Mouse (Mus musculus): ENCODE data around the gene Cnot1. TPM values are rescaled to one million over a fixed set of nuclear protein-coding genes. Genes with fewer than 3 reads are reported as not detected.

Cnot1 gene
- 76.6 and 89.6 TPM in 2 replicates for polyA plus RNA-seq (2015; fragmentation: Nextera tagmentation; extraction: Ambion mirVana)

DNA sequence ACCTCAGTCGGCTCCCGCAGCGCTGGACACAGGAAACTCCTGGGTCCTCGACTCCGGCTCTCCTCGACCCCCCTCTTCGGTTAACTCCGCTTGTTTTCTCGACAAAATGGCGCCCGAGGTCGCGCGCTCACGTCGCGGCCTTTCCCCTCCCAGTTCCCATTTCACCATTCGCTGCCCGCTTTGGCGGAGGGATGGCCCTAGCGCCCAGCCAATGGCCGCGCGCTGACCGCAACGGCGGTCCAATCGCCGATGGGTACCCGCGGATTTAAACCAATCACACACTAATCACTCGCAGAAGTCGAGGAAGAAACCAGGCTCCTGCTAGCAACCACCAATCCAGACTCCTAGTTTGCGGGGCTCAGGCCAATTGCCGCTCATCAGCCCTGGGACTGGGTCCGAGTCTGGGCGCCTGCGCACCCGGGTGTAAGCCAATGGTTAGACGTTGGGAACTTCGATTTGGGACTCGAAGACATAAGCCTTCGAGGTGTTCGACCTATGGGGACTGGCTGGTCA is at the start of gene Cnot1:
Gene Cnot1, minus strand, starts transcription at position 134 of the 513 bp plus-strand sequence.
- Histone ChIP-seq H3K36me3 (ENCODE audit: insufficient read depth, low read length) (no peaks in the 10 kb centered on the region; the same call in 1 of the 2 replicates), H3K9me3 (ENCODE audit: low read length) (no peaks in the 10 kb centered on the region), H3K4me1 (ENCODE audit: insufficient read depth, low read length) (peaks cover 17% of the 10 kb centered on the region), H3K27ac (ENCODE audit: low read length) (peak within 1 kb of the TSS; percentile 99), H3K9ac (replicated peaks; ENCODE audit: low read length) (peak within 1 kb of the TSS; percentile 98), H3K4me3 (ENCODE audit: low read length) (peak within 1 kb of the TSS; percentile 92), H3K4me2 (replicated peaks; ENCODE audit: low read depth, low read length) (peak within 1 kb of the TSS; percentile 76), H3K27me3 (ENCODE audit: insufficient read depth, low read length) (no peaks in the 10 kb centered on the region)
- ATAC-seq (ENCODE audit: low FRiP score, low TSS enrichment) = peak; percentile 97
- WGBS = under 1% methylated on average over 41 of the region's 44 CpGs

DNA sequence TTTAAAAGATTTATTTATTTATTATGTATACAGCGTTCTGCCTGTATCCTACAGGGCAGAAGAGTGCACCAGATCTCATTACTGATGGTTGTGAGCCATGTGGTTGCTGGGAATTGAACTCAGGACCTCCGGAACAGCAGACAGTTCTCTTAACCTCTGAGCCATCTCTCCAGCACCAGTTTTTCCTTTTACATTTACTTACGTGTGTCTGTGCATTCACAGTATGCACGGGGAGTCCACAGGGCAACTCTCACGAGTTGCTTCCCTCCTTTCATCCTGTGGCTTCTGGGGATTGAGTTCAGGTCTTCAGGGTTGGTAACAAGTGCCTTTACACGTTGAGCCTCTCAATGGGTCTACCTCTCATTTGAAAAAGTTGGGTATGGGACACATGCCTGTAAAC is 46.9 kb upstream of the Cnot1 start:
- no peaks in the 10 kb centered on the region for H3K27me3 ChIP-seq (ENCODE audit: insufficient read depth, low read length)
- H3K4me3 ChIP-seq (ENCODE audit: low read length) = no peak overlapping the region
- no peak overlapping the region for H3K4me2 ChIP-seq (replicated peaks; ENCODE audit: low read depth, low read length)
- no peak for ATAC-seq (ENCODE audit: low FRiP score, low TSS enrichment)
- H3K9ac ChIP-seq (replicated peaks; ENCODE audit: low read length) = no peak overlapping the region
- no peak overlapping the region for H3K27ac ChIP-seq (ENCODE audit: low read length)
- no peaks in the 10 kb centered on the region for H3K36me3 ChIP-seq (ENCODE audit: insufficient read depth, low read length)
- no peaks in the 10 kb centered on the region for H3K9me3 ChIP-seq (ENCODE audit: low read length)
- H3K4me1 ChIP-seq (ENCODE audit: insufficient read depth, low read length) = peaks cover 10% of the 10 kb centered on the region
- 84% methylated on average over 6 of the region's 6 CpGs for WGBS

DNA sequence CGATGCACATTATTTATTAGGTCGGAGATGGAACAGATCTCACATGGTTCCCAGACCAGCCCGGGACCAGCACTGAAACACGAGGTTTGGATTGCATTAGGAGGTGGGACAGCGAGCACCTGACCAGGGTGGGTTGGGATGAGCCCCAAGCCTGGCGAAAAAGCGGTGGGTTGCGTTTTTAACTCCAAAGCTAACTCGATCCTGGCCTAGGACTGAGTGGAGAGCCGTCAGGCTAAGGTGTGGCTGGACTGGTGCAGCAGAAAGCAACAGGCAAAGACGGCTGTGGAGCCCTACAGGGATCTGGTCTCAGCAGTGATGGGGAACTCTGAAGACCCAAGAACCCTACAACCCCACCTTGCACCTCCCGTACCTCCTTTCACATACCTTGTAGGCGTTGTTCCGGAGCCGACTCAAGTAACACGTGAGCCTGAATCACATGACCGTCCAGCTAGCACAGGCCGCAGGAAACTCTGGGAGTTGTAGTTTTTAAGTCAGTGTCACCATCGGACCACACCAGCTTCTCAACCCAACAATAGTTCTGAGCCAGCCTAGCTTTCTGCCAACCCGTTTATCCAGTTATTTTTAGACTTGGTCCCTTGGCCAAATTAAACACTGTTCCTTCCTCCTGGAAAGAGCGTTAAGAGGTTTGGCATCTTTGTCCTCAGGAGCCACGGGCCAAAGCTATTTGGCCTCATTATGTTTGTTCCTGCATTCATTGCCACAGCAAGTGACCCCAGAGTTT is 46.0 kb upstream of the Cnot1 start, which contains the start of gene Slc38a7:
Gene Slc38a7, minus strand, starts transcription at position 438 of the 742 bp plus-strand sequence.
- peak within 1 kb of the TSS; percentile 81 for H3K9ac ChIP-seq (replicated peaks; ENCODE audit: low read length)
- ATAC-seq (ENCODE audit: low FRiP score, low TSS enrichment) = peak; percentile 97
- WGBS = 10% methylated on average over 22 of the region's 22 CpGs
- peaks cover 10% of the 10 kb centered on the region for H3K4me1 ChIP-seq (ENCODE audit: insufficient read depth, low read length)
- no peaks in the 10 kb centered on the region for H3K27me3 ChIP-seq (ENCODE audit: insufficient read depth, low read length)
- H3K4me3 ChIP-seq (ENCODE audit: low read length) = peak within 1 kb of the TSS; percentile 83
- H3K9me3 ChIP-seq (ENCODE audit: low read length) = no peaks in the 10 kb centered on the region
- H3K4me2 ChIP-seq (replicated peaks; ENCODE audit: low read depth, low read length) = peak within 1 kb of the TSS; percentile 86
- H3K27ac ChIP-seq (ENCODE audit: low read length) = peak within 1 kb of the TSS; percentile 24; the same call in 1 of the 2 replicates
- peaks cover 2% of the 10 kb centered on the region; the same call in 1 of the 2 replicates for H3K36me3 ChIP-seq (ENCODE audit: insufficient read depth, low read length)

DNA sequence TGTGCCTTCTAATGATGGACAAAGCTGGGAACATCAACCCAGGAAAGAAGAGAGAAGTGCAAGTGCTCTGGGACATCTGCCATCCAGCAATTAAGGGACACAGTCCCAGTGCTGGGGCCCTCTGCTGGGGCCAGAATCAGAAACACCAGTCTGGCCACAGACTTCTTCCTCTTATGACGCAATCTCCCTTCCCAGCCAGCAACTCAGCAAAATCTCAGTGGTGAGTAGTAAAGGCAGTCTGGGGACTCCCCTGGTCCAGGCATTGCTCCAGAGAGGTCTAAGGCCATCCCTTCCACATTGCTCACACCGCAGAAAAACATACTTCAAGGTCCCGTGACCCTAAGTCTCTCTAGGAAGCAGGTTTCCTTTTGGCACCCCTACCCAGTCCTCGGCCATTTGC is 45.0 kb upstream of the Cnot1 start:
- WGBS = 59% methylated on average over 4 of the region's 4 CpGs
- no peak overlapping the region for H3K9ac ChIP-seq (replicated peaks; ENCODE audit: low read length)
- no peak overlapping the region; the same call in 1 of the 2 replicates for H3K27ac ChIP-seq (ENCODE audit: low read length)
- ATAC-seq (ENCODE audit: low FRiP score, low TSS enrichment) = peak; percentile 10; the same call in 1 of the 2 replicates
- H3K9me3 ChIP-seq (ENCODE audit: low read length) = no peaks in the 10 kb centered on the region
- peak overlapping the region; percentile 83 for H3K4me3 ChIP-seq (ENCODE audit: low read length)
- peaks cover 6% of the 10 kb centered on the region; the same call in 1 of the 2 replicates for H3K36me3 ChIP-seq (ENCODE audit: insufficient read depth, low read length)
- H3K27me3 ChIP-seq (ENCODE audit: insufficient read depth, low read length) = no peaks in the 10 kb centered on the region
- H3K4me1 ChIP-seq (ENCODE audit: insufficient read depth, low read length) = peaks cover 10% of the 10 kb centered on the region
- peak overlapping the region; percentile 86 for H3K4me2 ChIP-seq (replicated peaks; ENCODE audit: low read depth, low read length)

DNA sequence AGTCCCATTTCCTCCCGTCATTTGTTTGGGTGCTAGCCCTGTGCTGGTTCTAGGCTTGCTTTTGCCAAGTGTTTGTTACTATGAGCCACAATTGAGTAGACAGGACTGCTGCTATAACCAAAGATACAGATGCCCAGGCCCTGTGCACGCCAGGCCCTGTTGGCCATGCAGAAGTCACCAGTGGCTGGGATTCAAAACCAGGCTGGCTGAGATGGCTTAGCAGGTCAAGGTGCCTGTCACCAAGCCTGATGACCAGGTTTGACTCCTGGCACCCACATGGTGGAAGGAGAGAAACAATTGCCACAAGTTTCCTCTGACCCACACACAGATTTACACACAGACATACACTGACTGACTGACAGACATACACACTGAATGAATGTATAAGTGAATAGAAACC is 43.1 kb upstream of the Cnot1 start:
- Histone ChIP-seq H3K27me3 (ENCODE audit: insufficient read depth, low read length) (no peaks in the 10 kb centered on the region), H3K4me3 (ENCODE audit: low read length) (no peak overlapping the region), H3K36me3 (ENCODE audit: insufficient read depth, low read length) (peaks cover 12% of the 10 kb centered on the region), H3K9ac (replicated peaks; ENCODE audit: low read length) (no peak overlapping the region), H3K9me3 (ENCODE audit: low read length) (no peaks in the 10 kb centered on the region), H3K4me1 (ENCODE audit: insufficient read depth, low read length) (peaks cover 10% of the 10 kb centered on the region), H3K27ac (ENCODE audit: low read length) (no peak overlapping the region), H3K4me2 (replicated peaks; ENCODE audit: low read depth, low read length) (no peak overlapping the region)
- WGBS = 98% methylated on average over 2 of the region's 2 CpGs
- no peak for ATAC-seq (ENCODE audit: low FRiP score, low TSS enrichment)

DNA sequence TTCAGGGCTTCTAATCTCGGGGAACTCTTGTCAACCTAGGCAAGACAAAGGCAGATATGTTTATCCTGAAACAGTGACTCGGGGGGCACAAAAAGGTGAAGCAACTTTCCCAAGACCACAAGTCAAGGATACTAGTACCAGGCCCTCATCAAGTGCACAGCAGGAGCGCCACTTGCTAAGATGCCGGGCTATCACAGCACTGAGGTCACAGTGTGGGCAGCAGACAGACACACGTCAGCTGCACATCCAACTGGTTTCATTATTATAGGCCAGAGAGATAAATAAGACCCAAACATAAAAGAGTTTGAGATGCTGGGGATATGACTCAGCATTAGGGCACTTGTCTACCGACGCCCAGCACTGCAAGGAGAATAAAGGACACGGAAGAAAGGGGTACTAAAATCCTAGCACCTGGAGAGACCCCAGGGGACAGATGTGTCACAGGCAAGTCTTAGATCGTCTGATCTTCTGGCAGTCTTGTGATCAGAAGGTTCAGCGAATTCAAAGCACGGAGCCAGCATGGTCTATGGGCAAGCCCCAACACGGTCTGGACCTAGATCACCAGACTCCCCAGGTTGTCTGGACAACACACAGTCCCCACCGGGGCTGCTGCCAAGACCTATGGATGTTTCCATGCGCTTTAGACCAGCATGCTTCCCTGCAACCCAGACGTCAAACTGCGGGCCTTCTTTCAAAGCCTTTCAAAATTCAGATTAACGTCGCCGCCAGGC is 41.6 kb upstream of the Cnot1 start:
- H3K27ac ChIP-seq (ENCODE audit: low read length) = no peak overlapping the region
- no peaks in the 10 kb centered on the region for H3K9me3 ChIP-seq (ENCODE audit: low read length)
- peaks cover 10% of the 10 kb centered on the region for H3K4me1 ChIP-seq (ENCODE audit: insufficient read depth, low read length)
- H3K27me3 ChIP-seq (ENCODE audit: insufficient read depth, low read length) = no peaks in the 10 kb centered on the region
- H3K4me3 ChIP-seq (ENCODE audit: low read length) = no peak overlapping the region
- no peak overlapping the region for H3K9ac ChIP-seq (replicated peaks; ENCODE audit: low read length)
- 90% methylated on average over 19 of the region's 19 CpGs for WGBS
- no peak for ATAC-seq (ENCODE audit: low FRiP score, low TSS enrichment)
- no peak overlapping the region for H3K4me2 ChIP-seq (replicated peaks; ENCODE audit: low read depth, low read length)
- H3K36me3 ChIP-seq (ENCODE audit: insufficient read depth, low read length) = peaks cover 20% of the 10 kb centered on the region

DNA sequence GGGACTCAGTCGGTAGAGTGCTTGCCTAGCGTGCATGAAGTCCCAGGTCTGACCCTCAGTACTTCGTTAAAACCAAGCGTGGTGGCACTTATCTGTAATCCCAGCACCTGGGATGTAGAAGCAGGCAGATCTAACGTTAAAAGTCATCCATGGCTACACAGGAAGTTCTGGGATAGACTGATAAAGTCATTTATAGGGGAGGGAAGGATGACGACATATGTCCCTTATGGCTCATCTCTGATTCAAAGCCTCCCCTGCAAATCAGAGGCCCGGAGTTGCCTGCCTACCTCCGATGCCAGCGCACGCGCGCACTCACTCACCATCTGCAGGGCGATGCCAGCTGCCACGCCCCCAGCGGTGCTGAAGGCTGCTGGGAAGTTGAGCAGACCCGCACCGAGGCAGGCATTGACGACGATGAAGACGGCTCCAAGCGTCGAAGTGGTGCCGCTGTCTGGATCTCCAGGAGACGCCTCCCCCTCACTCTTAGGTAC is 40.8 kb upstream of the Cnot1 start:
- ATAC-seq (ENCODE audit: low FRiP score, low TSS enrichment) = no peak
- Histone ChIP-seq H3K36me3 (ENCODE audit: insufficient read depth, low read length) (peaks cover 20% of the 10 kb centered on the region), H3K27ac (ENCODE audit: low read length) (no peak overlapping the region)

DNA sequence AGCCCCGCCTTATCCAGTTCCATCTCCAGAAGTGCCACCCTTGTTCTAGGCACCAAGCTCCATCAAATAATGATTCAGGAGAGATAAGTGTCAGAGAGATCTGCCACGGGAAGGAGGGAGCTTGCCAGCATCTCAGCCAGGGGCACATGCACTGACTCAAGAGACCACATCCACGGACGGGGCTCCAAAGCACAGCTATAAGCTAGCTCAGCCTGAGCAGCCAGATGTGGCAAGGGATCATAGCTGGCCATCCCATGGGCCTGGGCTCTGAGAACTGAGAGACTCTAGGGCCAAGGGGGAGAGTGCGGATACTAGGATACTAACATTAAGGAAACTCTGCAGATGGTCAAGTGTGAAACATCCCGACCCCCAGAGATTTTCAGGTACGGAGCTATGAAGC is 37.8 kb upstream of the Cnot1 start:
- no peak for ATAC-seq (ENCODE audit: low FRiP score, low TSS enrichment)
- no peak overlapping the region for H3K27ac ChIP-seq (ENCODE audit: low read length)
- no peaks in the 10 kb centered on the region for H3K4me1 ChIP-seq (ENCODE audit: insufficient read depth, low read length)
- H3K36me3 ChIP-seq (ENCODE audit: insufficient read depth, low read length) = peaks cover 32% of the 10 kb centered on the region
- H3K9ac ChIP-seq (replicated peaks; ENCODE audit: low read length) = no peak overlapping the region
- H3K4me3 ChIP-seq (ENCODE audit: low read length) = no peak overlapping the region
- H3K9me3 ChIP-seq (ENCODE audit: low read length) = no peaks in the 10 kb centered on the region
- WGBS = 90% methylated on average over 7 of the region's 7 CpGs
- no peak overlapping the region for H3K4me2 ChIP-seq (replicated peaks; ENCODE audit: low read depth, low read length)
- H3K27me3 ChIP-seq (ENCODE audit: insufficient read depth, low read length) = no peaks in the 10 kb centered on the region

More for the DNA sequence above, 40.8 kb upstream of the Cnot1 start:
- 77% methylated on average over 24 of the region's 24 CpGs for WGBS
- H3K9me3 ChIP-seq (ENCODE audit: low read length) = no peaks in the 10 kb centered on the region
- H3K27me3 ChIP-seq (ENCODE audit: insufficient read depth, low read length) = no peaks in the 10 kb centered on the region
- no peak overlapping the region for H3K9ac ChIP-seq (replicated peaks; ENCODE audit: low read length)
- H3K4me3 ChIP-seq (ENCODE audit: low read length) = no peak overlapping the region
- H3K4me2 ChIP-seq (replicated peaks; ENCODE audit: low read depth, low read length) = no peak overlapping the region
- peaks cover 8% of the 10 kb centered on the region for H3K4me1 ChIP-seq (ENCODE audit: insufficient read depth, low read length)

DNA sequence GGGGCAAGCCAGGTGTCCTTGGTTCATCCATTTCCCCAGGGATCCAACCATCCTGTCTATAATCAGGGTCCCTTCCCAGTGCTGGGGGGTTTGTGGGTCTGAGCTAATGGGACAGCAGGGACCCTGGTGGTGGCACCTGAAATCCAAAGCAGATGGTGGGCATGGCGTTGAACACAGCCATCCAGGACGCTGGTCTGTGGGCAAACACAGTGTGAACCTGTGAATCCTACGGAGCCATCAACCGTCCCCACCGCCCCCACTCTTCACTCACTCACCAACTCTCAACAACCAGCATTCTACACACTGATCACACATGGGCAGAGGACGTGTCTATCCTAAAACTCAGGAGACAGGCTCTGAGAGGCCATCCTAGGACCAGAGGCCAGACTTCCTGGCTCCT is 36.7 kb upstream of the Cnot1 start:
- no peak overlapping the region for H3K27ac ChIP-seq (ENCODE audit: low read length)
- H3K4me3 ChIP-seq (ENCODE audit: low read length) = no peak overlapping the region
- no peak for ATAC-seq (ENCODE audit: low FRiP score, low TSS enrichment)
- peaks cover 32% of the 10 kb centered on the region for H3K36me3 ChIP-seq (ENCODE audit: insufficient read depth, low read length)
- no peak overlapping the region for H3K9ac ChIP-seq (replicated peaks; ENCODE audit: low read length)
- no peaks in the 10 kb centered on the region for H3K9me3 ChIP-seq (ENCODE audit: low read length)
- 92% methylated on average over 6 of the region's 6 CpGs for WGBS
- no peak overlapping the region for H3K4me2 ChIP-seq (replicated peaks; ENCODE audit: low read depth, low read length)
- no peaks in the 10 kb centered on the region for H3K4me1 ChIP-seq (ENCODE audit: insufficient read depth, low read length)
- H3K27me3 ChIP-seq (ENCODE audit: insufficient read depth, low read length) = no peaks in the 10 kb centered on the region
